Mouse (Mus musculus): ENCODE data around the gene Fscn3. TPM values are rescaled to one million over a fixed set of nuclear protein-coding genes. Genes with fewer than 3 reads are reported as not detected.

Gene Fscn3
- polyA plus RNA-seq, 1 experiment from 2014 or later, result not detected

Other genes starting within 250 kb of the Fscn3 start
- gene Zfp800, start 29.8 kb upstream of the Fscn3 start, polyA plus RNA-seq (2015; fragmentation: Nextera tagmentation; extraction: Ambion mirVana), result 22.6 and 23.2 TPM in 2 replicates
- gene Arf5, start 4.2 kb upstream of the Fscn3 start, polyA plus RNA-seq (2015; fragmentation: Nextera tagmentation; extraction: Ambion mirVana), result 271 and 273 TPM in 2 replicates
- gene Gcc1, start 601 bp downstream of the Fscn3 start, polyA plus RNA-seq (2015; fragmentation: Nextera tagmentation; extraction: Ambion mirVana), result 8.4 and 8.6 TPM in 2 replicates
- 1.8 and 2.6 TPM in 2 replicates for gene Pax4, start 21.6 kb downstream of the Fscn3 start, polyA plus RNA-seq (2015; fragmentation: Nextera tagmentation; extraction: Ambion mirVana)
- 125 and 127 TPM in 2 replicates for gene Snd1, start 47.4 kb downstream of the Fscn3 start, polyA plus RNA-seq (2015; fragmentation: Nextera tagmentation; extraction: Ambion mirVana)

Data from intestine, embryonic 16.5 days (tissue).